Mouse (Mus musculus): ENCODE measurements around the gene Btnl10.

DNA sequence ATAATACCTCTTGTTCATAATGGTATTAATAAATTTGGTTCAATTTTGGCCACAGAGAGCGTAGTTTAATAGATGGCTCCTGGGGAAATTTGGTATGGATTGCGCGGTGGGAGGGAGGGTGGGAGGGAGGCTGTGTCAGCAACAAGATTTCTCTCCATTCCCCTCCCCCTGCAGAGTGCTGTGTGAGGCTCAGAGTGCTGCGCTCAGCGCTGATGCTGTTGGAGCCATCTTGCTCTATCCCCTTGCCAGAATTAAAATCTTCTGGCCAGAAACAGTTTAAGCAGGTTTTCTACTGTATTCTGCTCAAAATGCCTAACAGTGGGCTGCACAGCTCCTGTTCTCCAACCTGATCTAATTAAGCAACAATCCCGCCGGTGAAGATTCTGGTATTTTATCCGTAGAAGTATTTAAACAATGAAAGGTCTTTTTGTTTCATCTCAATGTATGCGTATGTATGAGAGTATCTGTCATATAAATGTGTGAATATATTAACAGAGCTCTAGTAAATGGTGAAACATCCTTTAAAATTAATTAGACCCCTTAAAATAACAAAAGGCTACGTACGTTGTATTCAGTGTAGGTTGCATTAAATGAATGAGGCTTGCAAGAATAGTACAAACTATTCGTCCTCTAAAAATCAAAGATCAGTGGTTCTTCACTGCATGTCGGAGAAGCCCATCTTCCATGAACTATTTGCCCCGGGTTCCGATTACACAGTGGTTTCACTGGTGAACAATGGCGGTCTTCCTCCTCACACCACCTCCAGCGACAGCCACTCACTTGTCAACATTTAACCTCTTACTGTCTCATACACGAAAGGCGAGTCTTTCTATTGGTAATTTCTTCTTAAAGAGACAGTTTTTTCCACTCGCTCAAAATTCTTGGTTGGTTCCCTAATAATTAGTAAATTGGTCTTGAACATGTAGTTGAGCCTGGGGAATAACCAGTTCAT lies 32.0 kb downstream of the Btnl10 start:
- TF ChIP-seq POLR2A (IDR thresholded peaks at IDR 0.05; ENCODE audit: insufficient read depth, low read depth, low read length): no peak
- TF ChIP-seq CTCF (IDR thresholded peaks at IDR 0.05): no peak
- TF ChIP-seq EP300 (IDR thresholded peaks at IDR 0.05; ENCODE audit: insufficient read depth, low read depth, low read length): no peak

All from heart, adult 2 months (tissue).